Mouse (Mus musculus) T-helper 1 cell (primary cell): ENCODE measurements around the gene Hrct1.

Experiments
- in situ Hi-C: fragments of 300-600 bp; cut with MboI, MseI; formaldehyde crosslinking; loops from one replicate; pipeline ENCODE4 v1.15.1; 2025; ENCODE audit warnings: high pct_unique_total_duplicates

Gene Hrct1

GRCm38 (mm10) chr4:43771626-43772025 is 44.6 kb downstream of the Hrct1 start:
- in situ Hi-C loops: loop anchor here (5.0 kb wide), 1 partner anchor 66 kb away; no protein-coding TSS in a partner anchor

DNA sequence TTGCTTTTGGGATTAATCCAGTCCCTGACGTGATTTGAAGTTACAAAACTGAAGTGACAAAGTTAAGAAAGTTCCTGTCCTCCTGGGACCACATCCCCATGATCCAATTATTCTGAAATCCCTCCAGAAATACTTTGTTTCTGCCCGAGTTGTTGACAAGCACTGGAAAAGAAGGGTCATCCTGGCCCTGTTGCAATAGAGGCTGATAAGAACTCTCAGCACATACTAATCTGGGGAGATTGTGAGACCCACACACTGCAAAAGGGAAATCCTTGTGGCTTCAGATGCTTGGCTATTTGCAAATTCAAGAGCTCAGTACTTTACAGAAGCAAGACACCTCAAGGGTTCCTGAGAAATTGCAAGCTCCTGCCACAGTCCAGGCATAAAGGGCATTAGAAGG is 45.3 kb downstream of the Hrct1 start:
- in situ Hi-C loops: loop anchor here (5.0 kb wide), 1 partner anchor 65 kb away; no protein-coding TSS in a partner anchor
